Mouse (Mus musculus) bone marrow macrophage, adult 2 months (primary cell): ENCODE measurements around the gene Acot13.

Source experiments
- CTCF ChIP-seq: IDR thresholded peaks from 2 replicates; pipeline ENCODE4 v1.5.1; 2012; ENCODE audit warnings: low read depth, mild to moderate bottlenecking, low read length, moderate library complexity
- POLR2A ChIP-seq: IDR thresholded peaks from 2 replicates; pipeline ENCODE4 v1.6.1; 2012; ENCODE audit warnings: mild to moderate bottlenecking, low read depth, low read length, borderline replicate concordance

DNA sequence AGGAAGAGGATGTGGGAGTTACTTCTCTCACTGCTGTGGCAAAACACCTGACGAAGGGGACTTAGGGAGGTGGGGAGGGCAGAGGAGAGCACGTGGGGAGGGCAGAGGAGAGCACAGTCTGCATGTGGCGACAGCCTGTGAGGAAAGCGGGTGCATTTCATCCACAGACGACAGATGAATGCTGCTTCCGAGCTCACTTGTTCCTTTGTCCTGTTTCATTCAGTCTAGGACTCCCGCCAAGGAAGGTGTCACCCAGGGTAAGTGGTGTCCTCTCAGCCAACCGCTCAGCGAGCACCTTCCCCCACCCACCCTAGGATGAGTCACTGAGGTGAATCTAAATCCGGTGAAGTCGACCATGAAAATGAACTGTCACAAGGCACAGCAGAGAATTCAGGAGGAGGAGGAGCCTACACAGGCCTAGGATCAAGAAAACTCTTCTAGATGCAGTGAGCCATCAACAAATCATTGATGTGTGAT, 45.3 kb downstream of the Acot13 start:
- TF ChIP-seq POLR2A (no peak), CTCF (no peak)
